Mouse (Mus musculus) hindbrain, postnatal 0 days (tissue): ENCODE measurements around the gene Fundc1. TPM values are rescaled to one million over a fixed set of nuclear protein-coding genes. Genes with fewer than 3 reads are reported as not detected.
"Not testable (repeated sequence)": the region's sequence is repeated elsewhere in the genome, so short reads cannot be mapped to it uniquely, and the experiment has no call there.

ENCODE experiments used
- ATAC-seq: fragments of 200-750 bp; cut with Nextera tagmentation; 2 replicates; pipeline ENCODE4 v1.8.0; 2017; ENCODE audit warnings: mild to moderate bottlenecking, moderate TSS enrichment, moderate library complexity
- DNase-seq: peaks from one replicate; pipeline ENCODE4 v3.0.0-alpha.2; 2015; ENCODE audit warnings: low spot score
- H3K27ac ChIP-seq: fragments of 300-500 bp; sonication (generic); 2 replicates; pipeline ENCODE4 v1.5.1; 2014; ENCODE audit warnings: mild to moderate bottlenecking
- H3K27me3 ChIP-seq: fragments of 300-500 bp; sonication (generic); 2 replicates; pipeline ENCODE4 v1.6.1; 2014; ENCODE audit warnings: low read length, mixed read lengths; ENCODE audit not compliant: insufficient read depth
- H3K36me3 ChIP-seq: fragments of 300-500 bp; sonication (generic); 2 replicates; pipeline ENCODE4 v1.6.1; 2014; ENCODE audit warnings: low read length, mixed read lengths; ENCODE audit not compliant: insufficient read depth
- H3K4me1 ChIP-seq: fragments of 300-500 bp; sonication (generic); 2 replicates; pipeline ENCODE4 v1.6.1; 2014; ENCODE audit warnings: antibody characterized with exemption, low read length, mixed read lengths; ENCODE audit not compliant: insufficient read depth
- H3K4me2 ChIP-seq: fragments of 300-500 bp; sonication (generic); 2 replicates; pipeline ENCODE4 v1.6.1; 2014; ENCODE audit warnings: low read depth, mild to moderate bottlenecking, low read length, moderate library complexity, mixed read lengths
- H3K4me3 ChIP-seq: fragments of 300-500 bp; sonication (generic); 2 replicates; pipeline ENCODE4 v1.5.1; 2014; ENCODE audit warnings: low read length
- H3K9ac ChIP-seq: fragments of 300-500 bp; sonication (generic); replicated peaks from 2 replicates; pipeline ENCODE4 v1.6.1; 2014; ENCODE audit warnings: mild to moderate bottlenecking, low read length, moderate library complexity, mixed read lengths
- H3K9me3 ChIP-seq: fragments of 300-500 bp; sonication (generic); 2 replicates; pipeline ENCODE4 v1.6.1; 2016; ENCODE audit warnings: low read length, mixed read lengths
- CTCF ChIP-seq: IDR thresholded peaks from 2 replicates; pipeline ENCODE4 v1.5.1; 2016; ENCODE audit warnings: antibody characterized with exemption, control low read depth, low read depth
- WGBS: fragments of 180-500 bp; shearing (Covaris S2); extraction: QIAGEN DNeasy Blood & Tissue Kit; methylation state at CpG from one replicate; pipeline ENCODE4 v1.1.7; 2014; 5-methylcytosine and 5-hydroxymethylcytosine counted together
- polyA plus RNA-seq: library from polyadenylated mRNA; unstranded; fragments of >200 nt; fragmentation: Nextera tagmentation; extraction: Ambion mirVana; gene quantifications from 2 replicates; pipeline ENCODE4 v1.2.1, GENCODE M21; 2015
- total RNA-seq: library from RNA; depleted of rRNA; stranded (reverse); fragments of >200 nt; gene quantifications from 2 replicates; pipeline ENCODE4 v1.2.3, GENCODE M21; 2014

The Fundc1 gene
- total and polyA plus RNA-seq, 2 experiments from 2014 or later: 31.5 to 55.1 TPM

DNA sequence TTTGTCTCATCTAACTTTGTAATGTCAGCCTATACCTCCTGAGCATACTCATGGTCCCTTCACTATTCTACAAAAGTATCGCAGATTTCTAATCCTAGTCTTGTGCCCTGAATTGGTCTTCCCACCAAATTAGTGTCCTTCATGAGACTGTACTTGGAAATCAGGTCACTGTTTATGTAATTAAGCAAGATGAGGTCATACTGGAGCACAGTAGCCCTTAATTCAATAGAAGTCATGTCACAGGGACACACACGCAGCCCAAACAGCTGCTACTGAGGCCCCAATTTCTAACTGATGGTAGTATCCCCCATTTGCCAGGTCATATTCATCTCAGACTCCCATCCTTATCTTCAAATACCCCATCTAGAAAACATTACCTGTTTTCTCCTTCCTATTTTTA lies 3.5 kb downstream of the Fundc1 start:
- no peak overlapping the region for H3K9ac ChIP-seq
- no peaks in the 10 kb centered on the region for H3K4me1 ChIP-seq
- no peak overlapping the region for H3K4me2 ChIP-seq
- TF ChIP-seq CTCF: no peak
- no peaks in the 10 kb centered on the region for H3K27me3 ChIP-seq
- no peaks in the 10 kb centered on the region for H3K9me3 ChIP-seq
- DNase-seq (no peak), ATAC-seq (no peak)
- no peaks in the 10 kb centered on the region for H3K36me3 ChIP-seq
- WGBS: 86% methylated on average over 2 of the region's 2 CpGs
- H3K4me3 ChIP-seq: no peak overlapping the region
- no peak overlapping the region for H3K27ac ChIP-seq

DNA sequence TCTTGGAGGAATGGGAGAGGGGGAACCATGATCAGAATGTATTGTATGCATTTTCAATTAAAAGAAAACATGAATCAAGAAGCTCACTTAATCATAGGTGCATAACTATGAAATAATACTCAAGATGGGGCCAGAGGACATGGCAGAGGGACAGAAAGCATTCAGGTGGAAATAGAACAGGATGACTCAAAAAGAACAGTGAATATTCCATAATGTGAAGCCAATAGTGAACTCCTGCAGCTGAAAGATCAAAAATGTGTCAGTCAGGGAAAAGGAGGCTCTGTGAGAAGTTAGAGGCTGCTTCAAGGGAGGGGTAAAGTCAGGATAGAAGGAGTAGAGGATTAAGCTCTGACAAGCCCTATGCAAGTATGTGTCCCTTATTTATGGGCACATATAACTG lies 6.4 kb downstream of the Fundc1 start:
- Histone ChIP-seq H3K4me2 (no peak overlapping the region), H3K36me3 (no peaks in the 10 kb centered on the region), H3K9me3 (no peaks in the 10 kb centered on the region), H3K4me3 (no peak overlapping the region), H3K4me1 (no peaks in the 10 kb centered on the region), H3K9ac (no peak overlapping the region), H3K27me3 (no peaks in the 10 kb centered on the region), H3K27ac (no peak overlapping the region)
- ATAC-seq (no peak), DNase-seq (no peak)
- no peak for TF ChIP-seq CTCF

DNA sequence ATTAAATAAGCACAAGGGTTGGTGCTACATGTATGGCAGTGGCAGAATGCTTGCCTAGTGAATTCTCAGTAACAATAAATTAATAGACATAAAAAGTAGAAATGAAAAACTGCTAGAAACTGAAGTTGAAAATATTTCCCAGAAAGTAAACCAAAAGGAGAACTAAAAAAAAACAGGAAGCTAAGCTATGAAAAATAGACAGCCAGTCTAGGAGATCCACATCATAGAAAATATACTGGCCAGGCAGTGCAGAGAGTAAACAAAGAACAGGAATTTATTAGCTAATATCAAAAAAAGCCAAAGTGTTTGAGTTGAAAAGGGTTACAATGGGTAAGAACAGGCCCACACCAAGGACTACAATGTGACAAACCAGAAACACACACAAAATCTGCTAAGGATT lies 7.4 kb downstream of the Fundc1 start:
- H3K4me3 ChIP-seq: no peak overlapping the region
- H3K27ac ChIP-seq: no peak overlapping the region
- H3K9me3 ChIP-seq: no peaks in the 10 kb centered on the region
- H3K4me1 ChIP-seq: no peaks in the 10 kb centered on the region
- ATAC-seq: no peak
- H3K36me3 ChIP-seq: no peaks in the 10 kb centered on the region
- no peak for TF ChIP-seq CTCF
- DNase-seq: no peak
- no peaks in the 10 kb centered on the region for H3K27me3 ChIP-seq
- H3K9ac ChIP-seq: no peak overlapping the region
- H3K4me2 ChIP-seq: no peak overlapping the region

DNA sequence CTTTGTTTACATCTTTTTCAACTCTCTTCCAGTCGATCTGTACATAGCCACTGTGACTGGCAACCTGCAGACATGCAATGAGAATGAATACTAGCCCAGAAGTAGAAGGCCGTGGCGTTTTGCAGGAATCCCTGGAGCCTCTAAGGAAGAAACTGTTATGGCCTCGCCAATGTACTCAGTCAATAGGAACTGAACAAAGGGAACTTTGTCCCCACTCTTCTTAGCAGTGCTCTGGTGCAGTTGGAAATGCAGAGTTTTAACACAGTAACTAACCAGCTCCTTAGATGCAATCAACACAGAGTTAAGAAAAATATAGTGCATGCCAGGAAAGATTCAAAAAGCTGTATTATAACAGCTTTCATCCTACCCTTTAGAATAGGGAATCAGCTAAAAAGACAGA lies 13.4 kb downstream of the Fundc1 start:
- 36% methylated on average over 4 of the region's 4 CpGs for WGBS

DNA sequence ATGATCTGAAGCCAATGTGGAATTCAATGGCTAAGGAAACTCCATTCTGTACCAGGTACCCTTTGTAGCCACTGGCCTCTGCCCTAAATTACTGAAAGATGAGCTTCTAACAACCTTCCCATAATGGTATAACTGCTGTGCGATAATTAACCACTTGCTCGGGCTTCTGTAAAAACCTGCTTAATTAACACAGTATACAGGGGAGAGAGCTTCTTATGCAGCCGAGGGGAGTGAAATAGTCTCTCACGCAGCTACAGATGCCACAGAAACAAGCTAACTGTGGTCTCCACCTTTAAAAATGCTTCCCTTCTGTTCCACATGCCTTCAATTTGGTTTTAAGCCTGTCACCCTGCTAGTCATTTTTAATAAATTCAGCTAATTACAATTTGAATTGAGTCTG lies 17.6 kb downstream of the Fundc1 start:
- Histone ChIP-seq H3K9me3 (no peaks in the 10 kb centered on the region), H3K36me3 (no peaks in the 10 kb centered on the region), H3K4me2 (no peak overlapping the region), H3K27ac (no peak overlapping the region), H3K4me3 (no peak overlapping the region), H3K27me3 (no peaks in the 10 kb centered on the region), H3K4me1 (no peaks in the 10 kb centered on the region), H3K9ac (no peak overlapping the region)
- DNase-seq: no peak
- ATAC-seq: no peak
- 42% methylated on average over 4 of the region's 4 CpGs for WGBS
- no peak for TF ChIP-seq CTCF

More for the DNA sequence above, 13.4 kb downstream of the Fundc1 start:
- Histone ChIP-seq H3K27me3 (no peaks in the 10 kb centered on the region), H3K27ac (no peak overlapping the region), H3K4me3 (no peak overlapping the region), H3K9ac (no peak overlapping the region), H3K4me2 (no peak overlapping the region), H3K4me1 (no peaks in the 10 kb centered on the region), H3K36me3 (no peaks in the 10 kb centered on the region), H3K9me3 (no peaks in the 10 kb centered on the region)
- no peak for DNase-seq
- no peak for ATAC-seq
- TF ChIP-seq CTCF: no peak

DNA sequence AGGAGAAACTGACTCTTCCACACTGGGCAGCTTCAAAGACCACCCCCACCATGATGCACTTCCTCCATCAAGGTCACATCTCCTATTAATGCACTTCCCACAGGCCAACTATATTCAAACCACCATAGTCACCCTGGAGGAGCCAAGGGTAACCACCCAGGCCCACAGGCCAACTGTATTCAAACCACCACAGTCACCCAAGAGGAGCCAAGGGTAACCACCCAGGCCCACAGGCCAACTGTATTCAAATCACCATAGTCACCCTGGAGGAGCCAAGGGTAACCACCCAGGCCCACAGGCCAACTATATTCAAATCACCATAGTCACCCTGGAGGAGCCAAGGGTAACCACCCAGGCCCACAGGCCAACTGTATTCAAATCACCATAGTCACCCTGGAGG lies 20.5 kb downstream of the Fundc1 start:
- ATAC-seq: not testable (repeated sequence)

GRCm38 (mm10) chrX:17547143-17547806 lies 24.9 kb downstream of the Fundc1 start:
- H3K27me3 ChIP-seq: no peaks in the 10 kb centered on the region
- no peak overlapping the region for H3K9ac ChIP-seq
- no peaks in the 10 kb centered on the region for H3K4me1 ChIP-seq
- H3K4me2 ChIP-seq: no peak overlapping the region
- peak overlapping the region; percentile 36; the same call in 1 of the 2 replicates for H3K27ac ChIP-seq
- no peaks in the 10 kb centered on the region for H3K36me3 ChIP-seq
- no peak overlapping the region for H3K4me3 ChIP-seq
- 24% methylated on average over 6 of the region's 6 CpGs for WGBS
- TF ChIP-seq CTCF: no peak
- no peaks in the 10 kb centered on the region for H3K9me3 ChIP-seq
- ATAC-seq: peak; percentile 64; the same call in 1 of the 2 replicates
- DNase-seq: peak; percentile 12

More for the DNA sequence above, 20.5 kb downstream of the Fundc1 start:
- not testable (repeated sequence) for H3K4me2 ChIP-seq, H3K4me3 ChIP-seq, H3K9me3 ChIP-seq, H3K4me1 ChIP-seq, H3K27ac ChIP-seq, H3K27me3 ChIP-seq, DNase-seq, H3K9ac ChIP-seq, H3K36me3 ChIP-seq
